Mouse (Mus musculus) heart, adult 2 months (tissue): ENCODE measurements around the gene Tns3.

Source experiments
- CTCF ChIP-seq: fragments of 200-600 bp; IDR thresholded peaks from 2 replicates; pipeline ENCODE4 v1.8.1; 2022; ENCODE audit warnings: antibody characterized with exemption, mild to moderate bottlenecking, moderate library complexity
- EP300 ChIP-seq: fragments of 200-500 bp; IDR thresholded peaks from 2 replicates; pipeline ENCODE4 v1.6.1; 2011; ENCODE audit warnings: low read depth, low read length, control low read depth; ENCODE audit not compliant: insufficient read depth
- POLR2A ChIP-seq: fragments of 200-500 bp; IDR thresholded peaks from 2 replicates; pipeline ENCODE4 v1.6.1; 2011; ENCODE audit warnings: mild to moderate bottlenecking, low read depth, low read length, control low read depth; ENCODE audit not compliant: insufficient read depth

GRCm38 (mm10) chr11:8479858-8480257 lies 184.5 kb downstream of the Tns3 start:
- TF ChIP-seq EP300: no peak
- TF ChIP-seq CTCF: no peak
- TF ChIP-seq POLR2A: no peak
